Mouse (Mus musculus) kidney, adult 2 months (tissue): Measurements from ENCODE around the gene Rfx2.

Source experiments
- CTCF ChIP-seq: fragments of 200-500 bp; conservative IDR thresholded peaks from 2 replicates; pipeline ENCODE4 v1.5.1; 2011; ENCODE audit warnings: low read depth, mild to moderate bottlenecking, control low read depth, low read length, moderate library complexity, mixed read lengths; ENCODE audit not compliant: insufficient read depth, insufficient read length
- POLR2A ChIP-seq: fragments of 200-500 bp; IDR thresholded peaks from one replicate; pipeline ENCODE4 v1.6.1; 2011; ENCODE audit warnings: low read depth, low read length, control low read depth

GRCm38 (mm10) chr17:56729151-56729550 lies 101.7 kb downstream of the Rfx2 start:
- TF ChIP-seq CTCF: no peak
- no peak for TF ChIP-seq POLR2A
